Mouse (Mus musculus): ENCODE data around the gene Slc25a1. TPM values are rescaled to one million over a fixed set of nuclear protein-coding genes. Genes with fewer than 3 reads are reported as not detected.

Gene Slc25a1
- polyA plus RNA-seq, 1 experiment from 2014 or later = 172 TPM

DNA sequence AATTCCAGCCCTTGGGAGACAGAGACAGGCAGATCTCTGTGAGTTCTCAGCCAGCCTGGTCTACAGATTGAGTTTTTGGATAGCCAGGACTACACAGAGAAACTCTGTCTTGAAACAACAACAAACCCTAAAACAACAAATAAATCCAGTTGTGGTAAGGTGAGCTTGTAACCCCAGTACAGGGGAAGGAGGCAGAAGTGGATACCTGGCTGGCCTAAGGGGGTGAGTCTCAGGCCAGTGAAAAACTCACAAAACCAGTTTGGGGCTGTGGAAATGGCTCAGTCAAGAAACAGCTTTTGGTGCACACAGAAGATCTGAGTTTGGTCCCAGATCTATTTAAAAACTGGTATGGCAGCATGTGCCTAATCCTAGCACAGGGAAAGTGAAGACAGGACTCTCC lies 45.8 kb downstream of the Slc25a1 start:
- Histone ChIP-seq H3K9ac (no peak overlapping the region), H3K27ac (no peak overlapping the region), H3K9me3 (no peaks in the 10 kb centered on the region), H3K27me3 (no peaks in the 10 kb centered on the region), H3K4me1 (replicated peaks) (peaks cover 36% of the 10 kb centered on the region), H3K36me3 (peaks cover 23% of the 10 kb centered on the region), H3K4me2 (no peak overlapping the region), H3K4me3 (no peak overlapping the region)
- no peak for ATAC-seq (ENCODE audit: low FRiP score)

DNA sequence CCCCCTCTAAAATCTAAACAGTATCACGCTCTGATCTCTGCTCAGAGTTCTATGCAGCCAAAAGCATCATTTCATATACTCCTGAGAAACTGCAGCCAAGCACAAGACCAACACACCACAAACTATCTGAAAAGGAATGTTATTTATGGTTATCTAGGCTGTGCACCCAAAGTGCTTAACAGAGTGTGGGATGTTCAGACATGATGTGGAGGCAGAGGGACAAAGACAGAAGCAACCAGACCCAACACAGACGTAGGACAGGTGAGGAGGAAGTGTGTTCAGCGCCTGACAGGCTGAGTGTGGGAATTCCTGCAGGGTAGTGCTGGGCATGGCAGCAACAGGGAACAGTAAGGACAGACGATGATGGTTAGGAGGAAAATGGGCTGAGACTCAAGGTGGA lies 48.4 kb downstream of the Slc25a1 start:
- Histone ChIP-seq H3K36me3 (peaks cover 24% of the 10 kb centered on the region), H3K27me3 (no peaks in the 10 kb centered on the region), H3K4me2 (no peak overlapping the region), H3K9ac (no peak overlapping the region), H3K4me3 (no peak overlapping the region), H3K27ac (no peak overlapping the region), H3K4me1 (replicated peaks) (peaks cover 17% of the 10 kb centered on the region), H3K9me3 (no peaks in the 10 kb centered on the region)
- 95% methylated on average over 4 of the region's 4 CpGs for WGBS
- ATAC-seq (ENCODE audit: low FRiP score) = no peak

DNA sequence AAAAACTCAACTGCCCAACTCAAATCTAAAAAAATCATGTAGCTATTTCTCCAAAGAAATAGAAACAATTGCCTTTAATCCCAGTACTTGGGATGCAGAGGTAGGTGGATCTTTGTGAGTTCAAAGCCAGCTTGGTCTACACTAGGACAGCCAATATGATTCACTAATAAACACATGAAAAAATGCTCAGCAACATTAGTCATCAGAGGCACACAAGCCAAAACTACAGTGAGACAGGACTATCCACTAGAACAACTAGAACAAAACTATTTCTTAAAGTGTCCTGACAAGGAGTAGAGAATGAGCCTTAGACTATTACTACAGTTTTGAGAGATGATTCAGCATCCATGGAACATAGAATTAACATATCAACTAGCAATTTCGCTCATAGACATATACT lies 51.9 kb downstream of the Slc25a1 start:
- Histone ChIP-seq H3K36me3 (peaks cover 30% of the 10 kb centered on the region), H3K9ac (no peak overlapping the region), H3K27me3 (no peaks in the 10 kb centered on the region), H3K4me3 (no peak overlapping the region), H3K4me1 (replicated peaks) (0 out of 2 replicates have a peak, but pooled peaks cover 2% of the 10 kb centered on the region), H3K27ac (no peak overlapping the region), H3K4me2 (no peak overlapping the region), H3K9me3 (no peaks in the 10 kb centered on the region)
- no peak for ATAC-seq (ENCODE audit: low FRiP score)
- 95% methylated on average over 1 of the region's 1 CpGs for WGBS

Other genes starting within 250 kb of the Slc25a1 start
- gene Med15, start 195.3 kb downstream of the Slc25a1 start, polyA plus RNA-seq (2015; fragmentation: Nextera tagmentation; extraction: Ambion mirVana) = 44.3 and 48.7 TPM in 2 replicates
- 70.9 and 77.6 TPM in 2 replicates for gene Klhl22, start 168.6 kb downstream of the Slc25a1 start, polyA plus RNA-seq (2015; fragmentation: Nextera tagmentation; extraction: Ambion mirVana)
- 1.6 and 2.0 TPM in 2 replicates for gene Scarf2, start 130.9 kb downstream of the Slc25a1 start, polyA plus RNA-seq (2015; fragmentation: Nextera tagmentation; extraction: Ambion mirVana)
- gene B830017H08Rik, start 95.1 kb downstream of the Slc25a1 start, polyA plus RNA-seq (2015; fragmentation: Nextera tagmentation; extraction: Ambion mirVana) = 2.1 and 2.2 TPM in 2 replicates
- gene Car15, start 89.9 kb downstream of the Slc25a1 start, polyA plus RNA-seq (2015; fragmentation: Nextera tagmentation; extraction: Ambion mirVana) = 4.5 and 4.8 TPM in 2 replicates
- 0.63 and 0.65 TPM in 2 replicates for gene Gm20518, start 36.5 kb downstream of the Slc25a1 start, polyA plus RNA-seq (2015; fragmentation: Nextera tagmentation; extraction: Ambion mirVana)
- 0.05 and 0.10 TPM in 2 replicates for gene Tssk1, start 34.0 kb downstream of the Slc25a1 start, polyA plus RNA-seq (2015; fragmentation: Nextera tagmentation; extraction: Ambion mirVana)
- 94.0 and 101 TPM in 2 replicates for gene Dgcr2, start 29.7 kb downstream of the Slc25a1 start, polyA plus RNA-seq (2015; fragmentation: Nextera tagmentation; extraction: Ambion mirVana)
- gene Tssk2, start 29.6 kb downstream of the Slc25a1 start, polyA plus RNA-seq (2015; fragmentation: Nextera tagmentation; extraction: Ambion mirVana) = not detected in 2 replicates
- gene Ess2, start 16.9 kb downstream of the Slc25a1 start, polyA plus RNA-seq (2015; fragmentation: Nextera tagmentation; extraction: Ambion mirVana) = 47.8 and 53.9 TPM in 2 replicates
- gene Gsc2, start 13.2 kb downstream of the Slc25a1 start, polyA plus RNA-seq (2015; fragmentation: Nextera tagmentation; extraction: Ambion mirVana) = 0.94 and 1.1 TPM in 2 replicates
- not detected in 2 replicates for gene Vpreb2, start 52.2 kb upstream of the Slc25a1 start, polyA plus RNA-seq (2015; fragmentation: Nextera tagmentation; extraction: Ambion mirVana)
- gene Dgcr6, start 124.6 kb upstream of the Slc25a1 start, polyA plus RNA-seq (2015; fragmentation: Nextera tagmentation; extraction: Ambion mirVana) = 167 and 179 TPM in 2 replicates
- 4.8 TPM in 2 replicates for gene Prodh, start 162.0 kb upstream of the Slc25a1 start, polyA plus RNA-seq (2015; fragmentation: Nextera tagmentation; extraction: Ambion mirVana)
- gene Rtn4r, start 199.4 kb upstream of the Slc25a1 start, polyA plus RNA-seq (2015; fragmentation: Nextera tagmentation; extraction: Ambion mirVana) = 14.0 TPM in 2 replicates